Mouse (Mus musculus): ENCODE measurements around the gene Gpr61. TPM values are rescaled to one million over a fixed set of nuclear protein-coding genes. Genes with fewer than 3 reads are reported as not detected.

Gene Gpr61
- 0.45 and 1.1 TPM in 2 replicates for polyA plus RNA-seq (2014; fragmentation: Nextera tagmentation; extraction: Ambion mirVana)

- Histone ChIP-seq H3K9ac (ENCODE audit: low read length) (peak within 1 kb of the TSS; percentile 32), H3K9me3 (ENCODE audit: control insufficient read depth, low read length) (no peaks in the 10 kb centered on the region), H3K4me2 (ENCODE audit: low read depth) (no peak within 1 kb of the TSS; the same call in 1 of the 2 replicates), H3K4me3 (ENCODE audit: low read depth, low read length) (no peak within 1 kb of the TSS), H3K36me3 (ENCODE audit: control insufficient read depth, insufficient read depth, low read length) (no peaks in the 10 kb centered on the region), H3K27me3 (ENCODE audit: control insufficient read depth, insufficient read depth, low read length) (no peaks in the 10 kb centered on the region), H3K27ac (ENCODE audit: low read depth, low read length) (no peak within 1 kb of the TSS), H3K4me1 (ENCODE audit: control insufficient read depth, insufficient read depth, low read length) (no peaks in the 10 kb centered on the region)
- DNase-seq (ENCODE audit: low spot score) = no peak
- 59% methylated on average over 4 of the region's 4 CpGs for whole genome bisulfite sequencing
- no peak for ATAC-seq (ENCODE audit: insufficient read depth, low FRiP score, low TSS enrichment)
Measured at GRCm38 (mm10) chr3:108154656-108155055, at the start of gene Gpr61. Gpr61 (minus strand) TSS chr3:108154882.

DNA sequence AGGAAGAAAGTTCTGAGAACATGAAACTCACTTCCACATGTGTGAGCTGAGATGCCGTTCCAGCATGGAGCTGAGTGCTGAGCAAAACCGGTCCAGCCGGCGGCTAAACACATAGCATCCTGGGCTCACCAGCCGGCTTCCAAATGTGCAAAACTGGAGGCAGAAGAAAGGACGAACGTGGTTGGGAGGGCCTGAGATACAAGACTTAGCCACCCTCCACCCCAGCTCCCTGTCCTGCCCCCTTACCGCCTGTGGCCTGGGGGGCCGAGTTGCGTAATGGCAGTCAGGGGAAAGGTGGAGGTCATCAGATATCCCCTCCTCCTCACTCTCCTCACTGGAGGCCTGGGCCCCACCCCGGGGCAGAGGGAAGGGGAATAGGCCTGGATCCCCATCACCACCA lies 49.8 kb upstream of the Gpr61 start:
- WGBS = 91% methylated on average over 11 of the region's 11 CpGs
- Histone ChIP-seq H3K4me2 (ENCODE audit: low read depth) (no peak overlapping the region), H3K4me3 (ENCODE audit: low read depth, low read length) (no peak overlapping the region), H3K27me3 (ENCODE audit: control insufficient read depth, insufficient read depth, low read length) (no peaks in the 10 kb centered on the region), H3K9me3 (ENCODE audit: control insufficient read depth, low read length) (no peaks in the 10 kb centered on the region), H3K36me3 (ENCODE audit: control insufficient read depth, insufficient read depth, low read length) (peaks cover 13% of the 10 kb centered on the region), H3K9ac (ENCODE audit: low read length) (no peak overlapping the region), H3K4me1 (ENCODE audit: control insufficient read depth, insufficient read depth, low read length) (peaks cover 12% of the 10 kb centered on the region; the same call in 1 of the 2 replicates), H3K27ac (ENCODE audit: low read depth, low read length) (0 out of 2 replicates have a peak overlapping the region, but pooled peaks have one; percentile 11)
- ATAC-seq (ENCODE audit: insufficient read depth, low FRiP score, low TSS enrichment) (no peak), DNase-seq (ENCODE audit: low spot score) (no peak)

DNA sequence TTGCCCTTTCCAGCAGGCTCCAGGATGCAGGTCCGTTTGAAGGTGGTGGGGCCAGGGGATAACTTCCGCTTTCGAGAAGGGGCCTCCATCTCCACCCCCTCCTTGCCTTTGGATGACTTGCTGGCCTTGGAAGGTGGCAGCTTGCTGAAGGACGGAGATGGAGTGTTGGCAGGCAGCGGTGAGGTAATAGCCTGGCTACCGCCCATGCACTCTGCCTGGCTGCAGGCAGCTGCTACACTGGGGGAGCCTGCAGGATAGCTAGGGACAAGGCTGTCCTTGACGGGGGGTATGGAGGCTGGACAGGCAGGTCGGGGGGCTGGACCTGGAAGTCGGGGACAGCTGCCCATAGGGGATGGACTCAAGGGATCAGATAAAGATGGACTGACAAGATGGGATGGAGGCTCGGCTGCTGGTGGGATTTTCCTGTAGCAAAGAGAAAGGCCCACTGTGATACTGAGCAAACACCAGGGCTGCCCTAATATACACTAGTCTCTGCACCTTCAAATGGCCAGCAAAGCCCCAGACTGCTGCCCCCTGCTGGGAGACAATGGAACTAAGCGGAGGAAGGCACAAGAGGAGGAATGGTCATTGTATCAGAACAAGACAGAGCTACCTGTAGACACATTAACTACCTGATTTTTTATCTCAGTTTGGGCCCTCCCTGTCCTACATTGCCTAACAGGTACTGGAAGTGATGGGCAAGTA lies 49.1 kb upstream of the Gpr61 start:
- DNase-seq (ENCODE audit: low spot score) (peak; percentile 78), ATAC-seq (ENCODE audit: insufficient read depth, low FRiP score, low TSS enrichment) (no peak)
- Histone ChIP-seq H3K4me3 (ENCODE audit: low read depth, low read length) (no peak overlapping the region), H3K4me2 (ENCODE audit: low read depth) (no peak overlapping the region), H3K27me3 (ENCODE audit: control insufficient read depth, insufficient read depth, low read length) (no peaks in the 10 kb centered on the region), H3K36me3 (ENCODE audit: control insufficient read depth, insufficient read depth, low read length) (peaks cover 13% of the 10 kb centered on the region), H3K9ac (ENCODE audit: low read length) (no peak overlapping the region), H3K9me3 (ENCODE audit: control insufficient read depth, low read length) (no peaks in the 10 kb centered on the region), H3K4me1 (ENCODE audit: control insufficient read depth, insufficient read depth, low read length) (peaks cover 5% of the 10 kb centered on the region; the same call in 1 of the 2 replicates), H3K27ac (ENCODE audit: low read depth, low read length) (no peak overlapping the region)
- WGBS = 87% methylated on average over 11 of the region's 11 CpGs

DNA sequence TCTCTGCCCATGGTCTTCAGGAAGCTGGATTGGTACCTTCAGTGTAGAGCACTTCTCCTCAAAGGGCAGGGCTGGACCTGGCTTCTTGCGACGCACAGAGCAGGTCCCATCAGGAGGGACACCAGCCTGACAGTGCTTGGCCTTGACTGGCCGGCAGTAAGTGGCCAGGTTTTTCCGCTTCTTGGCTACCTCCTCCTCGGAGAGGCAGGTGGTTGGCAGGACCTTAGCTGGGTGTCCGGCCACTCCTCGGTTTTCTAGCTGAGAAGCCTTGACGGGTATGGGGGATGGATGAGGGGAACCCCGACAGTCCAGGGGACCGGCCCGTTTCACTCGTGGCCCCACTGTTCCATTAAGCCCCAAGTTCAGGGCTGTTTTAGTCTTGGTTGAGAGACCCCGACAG lies 48.5 kb upstream of the Gpr61 start:
- Histone ChIP-seq H3K4me2 (ENCODE audit: low read depth) (no peak overlapping the region), H3K4me3 (ENCODE audit: low read depth, low read length) (no peak overlapping the region), H3K27me3 (ENCODE audit: control insufficient read depth, insufficient read depth, low read length) (no peaks in the 10 kb centered on the region), H3K9ac (ENCODE audit: low read length) (no peak overlapping the region), H3K27ac (ENCODE audit: low read depth, low read length) (no peak overlapping the region), H3K36me3 (ENCODE audit: control insufficient read depth, insufficient read depth, low read length) (peaks cover 13% of the 10 kb centered on the region), H3K4me1 (ENCODE audit: control insufficient read depth, insufficient read depth, low read length) (peaks cover 3% of the 10 kb centered on the region; the same call in 1 of the 2 replicates), H3K9me3 (ENCODE audit: control insufficient read depth, low read length) (no peaks in the 10 kb centered on the region)
- WGBS = 92% methylated on average over 13 of the region's 13 CpGs
- ATAC-seq (ENCODE audit: insufficient read depth, low FRiP score, low TSS enrichment) (no peak), DNase-seq (ENCODE audit: low spot score) (no peak)

GRCm38 (mm10) chr3:108202506-108202905 lies 47.8 kb upstream of the Gpr61 start:
- H3K4me2 ChIP-seq (ENCODE audit: low read depth) = no peak overlapping the region
- H3K27me3 ChIP-seq (ENCODE audit: control insufficient read depth, insufficient read depth, low read length) = no peaks in the 10 kb centered on the region
- H3K9me3 ChIP-seq (ENCODE audit: control insufficient read depth, low read length) = no peaks in the 10 kb centered on the region
- no peak overlapping the region for H3K27ac ChIP-seq (ENCODE audit: low read depth, low read length)
- H3K4me3 ChIP-seq (ENCODE audit: low read depth, low read length) = no peak overlapping the region
- H3K4me1 ChIP-seq (ENCODE audit: control insufficient read depth, insufficient read depth, low read length) = peaks cover 5% of the 10 kb centered on the region; the same call in 1 of the 2 replicates
- H3K9ac ChIP-seq (ENCODE audit: low read length) = no peak overlapping the region
- H3K36me3 ChIP-seq (ENCODE audit: control insufficient read depth, insufficient read depth, low read length) = peaks cover 13% of the 10 kb centered on the region
- no peak for DNase-seq (ENCODE audit: low spot score)
- ATAC-seq (ENCODE audit: insufficient read depth, low FRiP score, low TSS enrichment) = no peak

- Histone ChIP-seq H3K4me3 (ENCODE audit: low read depth, low read length) (peak within 1 kb of the TSS; percentile 58), H3K9ac (ENCODE audit: low read length) (peak within 1 kb of the TSS; percentile 72), H3K4me1 (ENCODE audit: control insufficient read depth, insufficient read depth, low read length) (peaks cover 19% of the 10 kb centered on the region), H3K4me2 (ENCODE audit: low read depth) (peak within 1 kb of the TSS; percentile 55), H3K9me3 (ENCODE audit: control insufficient read depth, low read length) (no peaks in the 10 kb centered on the region), H3K36me3 (ENCODE audit: control insufficient read depth, insufficient read depth, low read length) (peaks cover 8% of the 10 kb centered on the region), H3K27me3 (ENCODE audit: control insufficient read depth, insufficient read depth, low read length) (no peaks in the 10 kb centered on the region), H3K27ac (ENCODE audit: low read depth, low read length) (peak within 1 kb of the TSS; percentile 65)
- ATAC-seq (ENCODE audit: insufficient read depth, low FRiP score, low TSS enrichment) (peak; percentile 90), DNase-seq (ENCODE audit: low spot score) (peak; percentile 94)
- 4% methylated on average over 44 of the region's 44 CpGs for WGBS
Measured at GRCm38 (mm10) chr3:108200329-108201323, 45.9 kb upstream of the Gpr61 start, which contains the start of gene Cyb561d1. Cyb561d1 (minus strand) TSS chr3:108201212.

GRCm38 (mm10) chr3:108199231-108199630 lies 44.5 kb upstream of the Gpr61 start:
- H3K27me3 ChIP-seq (ENCODE audit: control insufficient read depth, insufficient read depth, low read length) = no peaks in the 10 kb centered on the region
- no peak overlapping the region for H3K4me3 ChIP-seq (ENCODE audit: low read depth, low read length)
- no peak overlapping the region for H3K27ac ChIP-seq (ENCODE audit: low read depth, low read length)
- peaks cover 5% of the 10 kb centered on the region; the same call in 1 of the 2 replicates for H3K36me3 ChIP-seq (ENCODE audit: control insufficient read depth, insufficient read depth, low read length)
- no peak for DNase-seq (ENCODE audit: low spot score)
- WGBS = 93% methylated on average over 6 of the region's 6 CpGs
- H3K4me1 ChIP-seq (ENCODE audit: control insufficient read depth, insufficient read depth, low read length) = peaks cover 19% of the 10 kb centered on the region
- no peaks in the 10 kb centered on the region for H3K9me3 ChIP-seq (ENCODE audit: control insufficient read depth, low read length)
- no peak overlapping the region for H3K4me2 ChIP-seq (ENCODE audit: low read depth)
- ATAC-seq (ENCODE audit: insufficient read depth, low FRiP score, low TSS enrichment) = no peak
- no peak overlapping the region for H3K9ac ChIP-seq (ENCODE audit: low read length)

- peaks cover 19% of the 10 kb centered on the region for H3K4me1 ChIP-seq (ENCODE audit: control insufficient read depth, insufficient read depth, low read length)
- H3K4me2 ChIP-seq (ENCODE audit: low read depth) = peak overlapping the region; percentile 14
- 19% methylated on average over 13 of the region's 14 CpGs for WGBS
- no peaks in the 10 kb centered on the region for H3K9me3 ChIP-seq (ENCODE audit: control insufficient read depth, low read length)
- no peaks in the 10 kb centered on the region for H3K27me3 ChIP-seq (ENCODE audit: control insufficient read depth, insufficient read depth, low read length)
- H3K36me3 ChIP-seq (ENCODE audit: control insufficient read depth, insufficient read depth, low read length) = 0 out of 2 replicates have a peak, but pooled peaks cover 2% of the 10 kb centered on the region
- ATAC-seq (ENCODE audit: insufficient read depth, low FRiP score, low TSS enrichment) = peak; percentile 54; the same call in 1 of the 2 replicates
- no peak overlapping the region for H3K4me3 ChIP-seq (ENCODE audit: low read depth, low read length)
- peak overlapping the region; percentile 22; the same call in 1 of the 2 replicates for H3K9ac ChIP-seq (ENCODE audit: low read length)
- H3K27ac ChIP-seq (ENCODE audit: low read depth, low read length) = peak overlapping the region; percentile 78
- peak; percentile 73 for DNase-seq (ENCODE audit: low spot score)
Measured at GRCm38 (mm10) chr3:108197066-108197497, 42.4 kb upstream of the Gpr61 start.
